Mouse (Mus musculus) small intestine, adult 10 weeks (tissue): Measurements from ENCODE around the gene Rnf149. TPM values are rescaled to one million over a fixed set of nuclear protein-coding genes. Genes with fewer than 3 reads are reported as not detected.

Experiments used
- polyA plus RNA-seq: library from polyadenylated mRNA; stranded (reverse); fragments of 350-450 nt; fragmentation: Illumina TruSeq; extraction: RNeasy Lipid Tissue Mini Kit (QIAGEN cat#74804); gene quantifications from one replicate; pipeline ENCODE4 v1.2.3, GENCODE M21; 2014; ENCODE audit warnings: low replicate concordance

Rnf149 gene
- 38.5 TPM for polyA plus RNA-seq

DNA sequence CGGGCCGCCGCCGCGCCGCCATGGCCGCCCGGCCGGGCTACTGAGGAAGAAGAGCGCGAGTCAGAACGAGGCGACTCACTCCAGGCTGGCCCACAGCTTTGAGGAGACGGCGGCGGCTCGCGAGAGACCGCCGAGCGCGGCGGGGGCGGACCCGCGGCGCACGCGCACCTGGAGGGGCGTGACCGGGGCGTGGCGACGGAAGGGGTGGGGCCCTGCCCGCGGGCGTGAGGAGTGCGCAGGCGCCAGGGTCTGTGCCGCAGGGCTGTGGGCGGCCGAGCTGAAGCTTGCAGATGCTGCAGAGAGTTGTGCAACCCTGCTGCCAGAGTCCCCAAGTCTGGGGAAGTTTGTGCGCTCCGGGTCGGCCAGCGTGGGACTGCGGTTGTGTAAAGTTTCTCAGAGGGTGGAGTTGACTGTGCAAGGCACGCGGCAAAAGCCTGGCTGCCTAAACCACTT, at the start of gene Rnf149:
Rnf149 (minus strand) TSS at position 153 of the 453 bp plus-strand sequence.

GRCm38 (mm10) chr1:39534831-39535230, 42.4 kb downstream of the Rnf149 start, which contains the start of gene Cnot11:
Gene Cnot11 (plus strand): TSS chr1:39534992.

Other genes starting within 250 kb of the Rnf149 start
- gene Rpl31, start 209.6 kb downstream of the Rnf149 start, polyA plus RNA-seq = 117 TPM
- gene Tbc1d8, start 98.7 kb downstream of the Rnf149 start, polyA plus RNA-seq = 26.2 TPM
- gene Cnot11, start 42.4 kb downstream of the Rnf149 start, polyA plus RNA-seq = 52.5 TPM
- gene Creg2, start 74.1 kb upstream of the Rnf149 start, polyA plus RNA-seq = 0.33 TPM
- not detected for gene Rfx8, start 143.6 kb upstream of the Rnf149 start, polyA plus RNA-seq
- not detected for gene Gm3646, start 227.9 kb upstream of the Rnf149 start, polyA plus RNA-seq